Mouse (Mus musculus) erythroblast, adult 5-6 weeks (primary cell): ENCODE data around the gene Vamp1. TPM values are rescaled to one million over a fixed set of nuclear protein-coding genes. Genes with fewer than 3 reads are reported as not detected.

ENCODE experiments used
- ATAC-seq: replicated peaks from 2 replicates; pipeline ENCODE4 v1.8.0; 2016; ENCODE audit warnings: moderate number of reproducible peaks, mild to moderate bottlenecking, moderate TSS enrichment, inconsistent platforms; ENCODE audit not compliant: poor library complexity, low FRiP score, severe bottlenecking
- total RNA-seq, 2 experiments: library from RNA; stranded (forward) in 1 of 2; stranded (reverse) in 1 of 2; fragments of 150-400 nt in 1 of 2; fragments of 200-764, 138-1000 nt in 1 of 2; gene quantifications; 2 replicates each; pipeline versions ENCODE4 v1.2.3 to v1.2.4; 2015 to 2017; ENCODE audit warnings: low replicate concordance in 2 of 2

Vamp1 gene
- total RNA-seq (2015; ENCODE audit: low replicate concordance) (2.1 and 4.2 TPM in 2 replicates), total RNA-seq (2017; ENCODE audit: low replicate concordance) (0.14 and 2.1 TPM in 2 replicates)

- peak; percentile 97 for ATAC-seq
Measured at GRCm38 (mm10) chr6:125215148-125215954, at the start of gene Vamp1. Gene Vamp1, plus strand, starts transcription at chr6:125215551.

- no peak for ATAC-seq
Measured at GRCm38 (mm10) chr6:125166051-125166751, 49.1 kb upstream of the Vamp1 start, which contains the start of gene Gapdh. Gene Gapdh, minus strand, starts transcription at chr6:125166467.

- no peak for ATAC-seq
Measured at GRCm38 (mm10) chr6:125166861-125167650, 48.3 kb upstream of the Vamp1 start.

DNA sequence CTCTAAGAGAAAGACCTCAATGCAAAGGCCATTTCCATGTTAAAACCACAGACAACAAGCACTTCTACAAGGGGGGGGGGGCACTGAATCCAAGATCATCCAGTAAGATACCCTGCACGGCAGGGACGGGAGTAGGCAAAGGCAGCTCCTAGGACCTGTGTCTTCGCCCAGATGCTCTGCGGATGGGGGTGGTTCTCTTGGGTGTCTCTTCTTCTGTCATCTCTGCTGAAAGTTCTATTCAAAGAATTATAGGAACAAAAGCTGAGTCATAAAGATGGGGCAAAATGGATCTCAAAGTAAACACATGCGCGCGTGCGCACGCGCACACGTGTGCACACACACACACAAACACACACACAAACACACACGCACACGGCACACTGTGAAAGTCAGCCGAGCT, 47.3 kb upstream of the Vamp1 start:
- no peak for ATAC-seq

- ATAC-seq = no peak
Measured at GRCm38 (mm10) chr6:125170194-125170593, 45.2 kb upstream of the Vamp1 start.

DNA sequence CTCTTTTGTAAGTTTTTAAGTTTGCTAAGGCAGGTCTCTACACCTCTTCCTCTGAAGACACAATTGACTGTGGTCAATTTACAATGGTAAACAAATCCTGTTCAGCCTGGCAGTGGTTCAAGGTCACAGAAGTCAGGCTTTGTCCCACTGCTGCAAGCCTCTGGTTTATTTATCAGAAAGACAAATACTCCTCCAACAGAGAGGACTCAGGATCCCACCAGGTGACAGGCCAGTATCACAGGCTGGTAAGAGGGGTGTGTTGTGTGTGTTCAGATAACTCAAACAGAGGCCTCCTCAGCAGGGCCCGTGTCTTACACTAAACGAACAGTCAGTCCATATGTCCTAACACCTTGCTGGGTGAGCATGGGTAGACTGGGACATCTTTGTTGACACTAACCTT, 42.9 kb upstream of the Vamp1 start:
- no peak for ATAC-seq

DNA sequence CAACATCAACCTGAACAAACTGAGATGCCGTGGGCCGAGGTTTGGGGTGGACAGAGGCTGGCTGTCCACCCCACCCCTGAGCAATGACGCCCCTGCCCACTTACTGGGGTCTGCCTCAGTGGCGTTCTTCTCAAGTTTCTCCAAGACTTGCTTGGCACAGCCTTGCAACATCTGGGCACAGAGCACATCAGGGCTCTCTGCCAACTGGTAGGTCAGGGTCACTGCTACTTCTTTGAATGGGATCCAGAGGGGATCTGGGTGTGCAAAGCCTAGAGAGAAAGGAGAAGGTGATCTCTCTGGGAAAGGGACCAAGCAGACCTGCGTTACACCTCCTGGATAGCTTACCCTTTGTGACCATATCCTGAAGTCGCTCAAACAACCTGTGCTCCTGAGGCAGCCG, 42.1 kb upstream of the Vamp1 start:
- no peak for ATAC-seq

DNA sequence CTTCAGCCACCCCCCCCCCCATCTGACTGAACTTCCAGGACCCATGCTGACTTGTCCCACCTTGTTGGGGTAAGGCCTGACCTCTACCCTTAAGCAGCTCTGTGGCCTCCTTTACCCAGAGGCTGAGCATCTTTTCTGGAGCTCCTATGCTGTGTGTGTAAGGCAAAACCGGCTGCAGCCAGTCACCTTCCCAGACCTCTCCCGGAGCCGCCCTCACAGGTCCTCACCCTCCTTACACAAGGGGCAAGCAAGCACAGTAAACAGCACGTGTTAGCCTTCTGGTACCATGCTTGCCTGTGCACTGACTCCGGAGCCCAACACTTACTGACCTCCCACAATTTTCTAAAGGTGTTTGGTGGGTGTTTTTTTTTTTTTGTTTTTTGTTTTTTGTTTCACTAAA, 39.9 kb upstream of the Vamp1 start:
- no peak for ATAC-seq

GRCm38 (mm10) chr6:125179601-125180000, 35.8 kb upstream of the Vamp1 start:
- ATAC-seq = no peak

DNA sequence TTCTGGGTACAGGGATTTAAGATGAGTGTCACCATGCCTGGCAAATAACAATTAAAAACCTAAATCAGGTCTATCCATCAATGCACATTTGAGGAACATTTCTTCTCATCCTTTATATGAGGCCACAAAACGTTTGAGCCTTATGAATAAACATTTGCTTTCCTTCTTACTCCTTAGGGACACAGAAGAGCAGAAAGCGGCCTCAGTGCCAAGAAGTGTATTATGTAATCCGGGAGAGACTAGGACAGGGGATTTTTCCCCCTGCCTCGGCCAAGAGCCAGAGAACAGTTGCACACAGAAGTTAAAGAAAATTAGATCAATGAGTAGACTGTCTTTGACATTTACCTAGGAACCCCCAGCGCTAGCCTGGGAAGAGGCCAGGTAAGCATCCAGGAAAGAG, 33.2 kb upstream of the Vamp1 start:
- ATAC-seq = no peak

DNA sequence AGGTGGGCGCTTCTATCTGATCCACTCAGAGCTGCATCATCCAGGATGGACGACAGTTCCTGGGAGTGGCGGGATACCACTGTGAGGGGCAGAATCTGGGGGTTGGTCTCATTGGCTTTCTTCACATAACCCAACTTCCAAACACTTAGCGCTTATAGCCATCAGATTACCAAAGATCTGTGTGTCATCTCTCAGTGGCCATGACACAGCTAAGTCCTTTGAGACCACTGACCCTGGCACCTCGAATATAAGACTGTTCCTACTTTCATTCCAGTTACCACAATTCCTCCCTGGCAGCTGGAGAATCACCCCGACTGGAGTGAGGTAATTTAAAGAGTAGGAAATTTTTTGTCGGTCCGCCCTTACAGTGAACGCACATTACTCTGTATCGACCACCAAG, 29.1 kb upstream of the Vamp1 start:
- ATAC-seq = no peak

GRCm38 (mm10) chr6:125190816-125191215, 24.5 kb upstream of the Vamp1 start:
- ATAC-seq = no peak

GRCm38 (mm10) chr6:125191332-125192015, 23.9 kb upstream of the Vamp1 start, which contains the start of the genes Ncapd2 and Mrpl51:
Gene Ncapd2, minus strand, starts transcription at chr6:125191701.
Gene Mrpl51, plus strand, starts transcription at chr6:125191801.
- peak; percentile 90 for ATAC-seq

GRCm38 (mm10) chr6:125192016-125192714, 23.2 kb upstream of the Vamp1 start:
- ATAC-seq = peak; percentile 84

GRCm38 (mm10) chr6:125192841-125193240, 22.5 kb upstream of the Vamp1 start:
- ATAC-seq = no peak

GRCm38 (mm10) chr6:125193390-125193789, 22.0 kb upstream of the Vamp1 start:
- ATAC-seq = no peak

DNA sequence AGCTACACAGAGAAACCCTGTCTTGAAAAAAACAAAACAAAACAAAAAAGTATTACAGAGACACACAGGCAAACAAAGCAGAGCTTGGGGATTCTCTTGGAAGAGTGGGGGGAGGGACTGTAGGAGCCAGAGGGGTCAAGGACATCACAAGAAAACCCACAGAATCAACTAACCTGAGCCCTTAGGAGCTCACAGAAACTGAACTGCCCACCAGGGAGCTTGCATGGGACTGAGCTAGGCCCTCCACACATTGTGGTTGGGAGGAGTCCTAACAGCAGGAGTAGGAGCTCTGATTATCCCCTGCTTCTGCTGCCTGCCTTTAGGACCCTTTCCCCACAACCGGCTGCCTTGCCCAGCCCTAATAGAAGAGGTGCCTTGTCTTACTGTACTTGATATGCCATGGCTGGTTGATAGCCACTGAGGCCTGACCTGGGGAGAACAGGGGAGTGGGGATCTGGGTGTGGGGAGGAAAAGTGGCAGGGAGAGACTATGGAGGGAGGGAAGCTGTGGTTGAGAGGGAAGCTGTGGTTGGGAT, 19.7 kb upstream of the Vamp1 start:
- ATAC-seq = no peak

GRCm38 (mm10) chr6:125196301-125196700, 19.1 kb upstream of the Vamp1 start:
- no peak for ATAC-seq

DNA sequence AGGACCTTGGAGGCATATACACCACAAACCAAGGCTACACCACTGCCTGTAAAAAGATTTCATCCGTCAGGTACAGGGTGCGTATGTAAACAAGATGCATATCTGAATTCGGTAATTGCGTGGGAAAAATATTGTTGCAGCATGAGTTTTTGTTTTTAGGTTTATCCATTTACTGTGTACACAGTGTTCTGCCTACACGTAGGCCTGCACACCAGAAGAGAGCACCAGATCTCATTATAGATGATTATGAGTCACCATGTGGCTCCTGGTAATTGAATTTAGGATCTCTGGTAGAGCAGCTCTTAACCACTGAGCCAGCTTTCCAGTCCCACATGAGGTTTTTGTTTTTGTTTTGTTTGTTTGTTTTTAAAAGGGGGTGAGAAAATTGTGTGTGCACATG, 18.2 kb upstream of the Vamp1 start:
- no peak for ATAC-seq
